Mouse (Mus musculus): Measurements from ENCODE around the gene Pald1. TPM values are rescaled to one million over a fixed set of nuclear protein-coding genes. Genes with fewer than 3 reads are reported as not detected.
A peak's percentile ranks its signal among the peaks of the same experiment; 100 is the strongest.

The Pald1 gene
- polyA plus RNA-seq (2015; fragmentation: Nextera tagmentation; extraction: Ambion mirVana) = 22.5 and 23.7 TPM in 2 replicates

GRCm38 (mm10) chr10:61383021-61383714, at the start of gene Pald1:
Gene Pald1, minus strand, starts transcription at chr10:61383530.
- 0% methylated on average over 55 of the region's 60 CpGs for WGBS
- Histone ChIP-seq H3K27ac (peak within 1 kb of the TSS; percentile 53), H3K4me3 (peak within 1 kb of the TSS; percentile 70), H3K9me3 (no peaks in the 10 kb centered on the region), H3K9ac (peak within 1 kb of the TSS; percentile 70), H3K4me2 (peak within 1 kb of the TSS; percentile 91), H3K4me1 (peaks cover 34% of the 10 kb centered on the region), H3K36me3 (replicated peaks) (no peaks in the 10 kb centered on the region), H3K27me3 (replicated peaks) (no peaks in the 10 kb centered on the region)
- ATAC-seq (replicated peaks) = peak; percentile 81

- no peaks in the 10 kb centered on the region for H3K9me3 ChIP-seq
Measured at GRCm38 (mm10) chr10:61431375-61431774, 48.0 kb upstream of the Pald1 start.

GRCm38 (mm10) chr10:61429043-61429442, 45.7 kb upstream of the Pald1 start:
- H3K4me1 ChIP-seq = peaks cover 7% of the 10 kb centered on the region
- H3K4me2 ChIP-seq = no peak overlapping the region
- 86% methylated on average over 5 of the region's 5 CpGs for WGBS
- peaks cover 21% of the 10 kb centered on the region for H3K36me3 ChIP-seq (replicated peaks)
- no peaks in the 10 kb centered on the region for H3K9me3 ChIP-seq
- no peaks in the 10 kb centered on the region for H3K27me3 ChIP-seq (replicated peaks)
- H3K9ac ChIP-seq = no peak overlapping the region
- no peak for ATAC-seq (replicated peaks)
- H3K4me3 ChIP-seq = no peak overlapping the region
- no peak overlapping the region for H3K27ac ChIP-seq

More at GRCm38 (mm10) chr10:61431375-61431774, 48.0 kb upstream of the Pald1 start:
- no peaks in the 10 kb centered on the region for H3K27me3 ChIP-seq (replicated peaks)
- H3K9ac ChIP-seq = no peak overlapping the region
- no peak for ATAC-seq (replicated peaks)
- H3K4me1 ChIP-seq = no peaks in the 10 kb centered on the region
- no peak overlapping the region for H3K4me3 ChIP-seq
- peaks cover 24% of the 10 kb centered on the region for H3K36me3 ChIP-seq (replicated peaks)
- no peak overlapping the region for H3K27ac ChIP-seq
- 93% methylated on average over 9 of the region's 9 CpGs for WGBS
- no peak overlapping the region for H3K4me2 ChIP-seq

GRCm38 (mm10) chr10:61428416-61428815, 45.1 kb upstream of the Pald1 start:
- H3K4me3 ChIP-seq = no peak overlapping the region
- no peak overlapping the region for H3K27ac ChIP-seq
- no peaks in the 10 kb centered on the region for H3K9me3 ChIP-seq
- H3K9ac ChIP-seq = no peak overlapping the region
- no peaks in the 10 kb centered on the region for H3K27me3 ChIP-seq (replicated peaks)
- H3K4me1 ChIP-seq = peaks cover 8% of the 10 kb centered on the region
- no peak overlapping the region for H3K4me2 ChIP-seq
- 43% methylated on average over 4 of the region's 4 CpGs for WGBS
- ATAC-seq (replicated peaks) = no peak
- H3K36me3 ChIP-seq (replicated peaks) = peaks cover 15% of the 10 kb centered on the region

GRCm38 (mm10) chr10:61427951-61428350, 44.6 kb upstream of the Pald1 start:
- WGBS = 86% methylated on average over 6 of the region's 6 CpGs
- peaks cover 8% of the 10 kb centered on the region for H3K4me1 ChIP-seq
- no peak overlapping the region for H3K4me2 ChIP-seq
- H3K36me3 ChIP-seq (replicated peaks) = peaks cover 10% of the 10 kb centered on the region
- no peak for ATAC-seq (replicated peaks)
- 0 out of 2 replicates have a peak, but pooled peaks cover 4% of the 10 kb centered on the region for H3K27me3 ChIP-seq (replicated peaks)
- no peaks in the 10 kb centered on the region for H3K9me3 ChIP-seq
- no peak overlapping the region for H3K9ac ChIP-seq
- no peak overlapping the region for H3K4me3 ChIP-seq
- H3K27ac ChIP-seq = no peak overlapping the region

GRCm38 (mm10) chr10:61426251-61426757, 43.0 kb upstream of the Pald1 start:
- no peak overlapping the region for H3K4me2 ChIP-seq
- 0 out of 2 replicates have a peak, but pooled peaks cover 5% of the 10 kb centered on the region for H3K36me3 ChIP-seq (replicated peaks)
- no peak overlapping the region for H3K9ac ChIP-seq
- H3K4me3 ChIP-seq = no peak overlapping the region
- no peak for ATAC-seq (replicated peaks)
- H3K4me1 ChIP-seq = peaks cover 8% of the 10 kb centered on the region
- 63% methylated on average over 2 of the region's 2 CpGs for WGBS
- 0 out of 2 replicates have a peak, but pooled peaks cover 4% of the 10 kb centered on the region for H3K27me3 ChIP-seq (replicated peaks)
- no peak overlapping the region for H3K27ac ChIP-seq
- no peaks in the 10 kb centered on the region for H3K9me3 ChIP-seq

GRCm38 (mm10) chr10:61425047-61425446, 41.7 kb upstream of the Pald1 start:
- ATAC-seq (replicated peaks) = no peak
- Histone ChIP-seq H3K36me3 (replicated peaks) (no peaks in the 10 kb centered on the region), H3K9me3 (no peaks in the 10 kb centered on the region), H3K9ac (no peak overlapping the region), H3K4me1 (peaks cover 8% of the 10 kb centered on the region), H3K4me3 (no peak overlapping the region), H3K4me2 (no peak overlapping the region), H3K27ac (no peak overlapping the region), H3K27me3 (replicated peaks) (peaks cover 11% of the 10 kb centered on the region)
- WGBS = 77% methylated on average over 2 of the region's 2 CpGs

GRCm38 (mm10) chr10:61424500-61424899, 41.2 kb upstream of the Pald1 start:
- H3K4me2 ChIP-seq = peak overlapping the region; percentile 6; the same call in 1 of the 2 replicates
- H3K9me3 ChIP-seq = no peaks in the 10 kb centered on the region
- H3K36me3 ChIP-seq (replicated peaks) = no peaks in the 10 kb centered on the region
- peaks cover 8% of the 10 kb centered on the region for H3K4me1 ChIP-seq
- H3K27me3 ChIP-seq (replicated peaks) = peaks cover 16% of the 10 kb centered on the region
- 23% methylated on average over 7 of the region's 7 CpGs for WGBS
- H3K4me3 ChIP-seq = no peak overlapping the region
- no peak overlapping the region for H3K27ac ChIP-seq
- H3K9ac ChIP-seq = no peak overlapping the region
- peak; percentile 45 for ATAC-seq (replicated peaks)

- no peaks in the 10 kb centered on the region for H3K9me3 ChIP-seq
- peaks cover 28% of the 10 kb centered on the region for H3K27me3 ChIP-seq (replicated peaks)
- 0 out of 2 replicates have a peak, but pooled peaks have one; percentile 12 for ATAC-seq (replicated peaks)
- peaks cover 13% of the 10 kb centered on the region for H3K4me1 ChIP-seq
- no peak overlapping the region for H3K4me2 ChIP-seq
- H3K9ac ChIP-seq = no peak overlapping the region
- H3K27ac ChIP-seq = no peak overlapping the region
- no peak overlapping the region for H3K4me3 ChIP-seq
- WGBS = 45% methylated on average over 10 of the region's 10 CpGs
- no peaks in the 10 kb centered on the region for H3K36me3 ChIP-seq (replicated peaks)
Measured at GRCm38 (mm10) chr10:61423289-61423688, 40.0 kb upstream of the Pald1 start.

- H3K9ac ChIP-seq = no peak overlapping the region
- H3K27ac ChIP-seq = no peak overlapping the region
- no peaks in the 10 kb centered on the region for H3K36me3 ChIP-seq (replicated peaks)
- H3K9me3 ChIP-seq = no peaks in the 10 kb centered on the region
- peaks cover 33% of the 10 kb centered on the region for H3K27me3 ChIP-seq (replicated peaks)
- WGBS = 87% methylated on average over 12 of the region's 12 CpGs
- no peak overlapping the region for H3K4me3 ChIP-seq
- H3K4me2 ChIP-seq = no peak overlapping the region
- no peak for ATAC-seq (replicated peaks)
- peaks cover 18% of the 10 kb centered on the region for H3K4me1 ChIP-seq
Measured at GRCm38 (mm10) chr10:61422861-61423260, 39.5 kb upstream of the Pald1 start.

GRCm38 (mm10) chr10:61420011-61420410, 36.7 kb upstream of the Pald1 start:
- H3K4me1 ChIP-seq = peaks cover 19% of the 10 kb centered on the region

GRCm38 (mm10) chr10:61419146-61419545, 35.8 kb upstream of the Pald1 start:
- no peak for ATAC-seq (replicated peaks)
- H3K27me3 ChIP-seq (replicated peaks) = peaks cover 48% of the 10 kb centered on the region
- no peak overlapping the region for H3K4me2 ChIP-seq
- 6% methylated on average over 23 of the region's 24 CpGs for WGBS
- H3K9ac ChIP-seq = no peak overlapping the region
- H3K36me3 ChIP-seq (replicated peaks) = no peaks in the 10 kb centered on the region
- peaks cover 14% of the 10 kb centered on the region for H3K4me1 ChIP-seq
- no peaks in the 10 kb centered on the region for H3K9me3 ChIP-seq
- H3K27ac ChIP-seq = no peak overlapping the region
- H3K4me3 ChIP-seq = no peak overlapping the region

More at GRCm38 (mm10) chr10:61420011-61420410, 36.7 kb upstream of the Pald1 start:
- WGBS = 73% methylated on average over 4 of the region's 4 CpGs
- Histone ChIP-seq H3K36me3 (replicated peaks) (no peaks in the 10 kb centered on the region), H3K9me3 (no peaks in the 10 kb centered on the region), H3K9ac (no peak overlapping the region), H3K27ac (no peak overlapping the region), H3K4me3 (no peak overlapping the region), H3K4me2 (no peak overlapping the region), H3K27me3 (replicated peaks) (peaks cover 48% of the 10 kb centered on the region)
- ATAC-seq (replicated peaks) = no peak
